Mouse (Mus musculus): Measurements from ENCODE around the gene Eps15. TPM values are rescaled to one million over a fixed set of nuclear protein-coding genes. Genes with fewer than 3 reads are reported as not detected.

Gene Eps15
- polyA plus RNA-seq, 1 experiment: 148 TPM

GRCm38 (mm10) chr4:109266744-109267143, 13.3 kb upstream of the Eps15 start:
- Histone ChIP-seq H3K27ac (ENCODE audit: insufficient read depth, low read length) (no peak overlapping the region), H3K4me1 (ENCODE audit: control insufficient read depth, insufficient read depth, low read length) (no peaks in the 10 kb centered on the region), H3K4me3 (ENCODE audit: insufficient read depth, low read length) (no peak overlapping the region)
- TF ChIP-seq CTCF (IDR thresholded peaks at IDR 0.05; ENCODE audit: extremely low read depth, insufficient read depth, low read length): no peak
- TF ChIP-seq POLR2A (IDR thresholded peaks at IDR 0.05; ENCODE audit: extremely low read depth, insufficient read depth, low read length): no peak

GRCm38 (mm10) chr4:109267452-109267851, 12.6 kb upstream of the Eps15 start:
- TF ChIP-seq CTCF (IDR thresholded peaks at IDR 0.05; ENCODE audit: extremely low read depth, insufficient read depth, low read length) (no peak), POLR2A (IDR thresholded peaks at IDR 0.05; ENCODE audit: extremely low read depth, insufficient read depth, low read length) (no peak)
- no peaks in the 10 kb centered on the region for H3K4me1 ChIP-seq (ENCODE audit: control insufficient read depth, insufficient read depth, low read length)
- no peak overlapping the region for H3K4me3 ChIP-seq (ENCODE audit: insufficient read depth, low read length)
- no peak overlapping the region for H3K27ac ChIP-seq (ENCODE audit: insufficient read depth, low read length)

GRCm38 (mm10) chr4:109268903-109269302, 11.2 kb upstream of the Eps15 start:
- Histone ChIP-seq H3K27ac (ENCODE audit: insufficient read depth, low read length) (no peak overlapping the region), H3K4me1 (ENCODE audit: control insufficient read depth, insufficient read depth, low read length) (no peaks in the 10 kb centered on the region; the same call in 1 of the 2 replicates), H3K4me3 (ENCODE audit: insufficient read depth, low read length) (no peak overlapping the region)
- TF ChIP-seq CTCF (IDR thresholded peaks at IDR 0.05; ENCODE audit: extremely low read depth, insufficient read depth, low read length) (no peak), POLR2A (IDR thresholded peaks at IDR 0.05; ENCODE audit: extremely low read depth, insufficient read depth, low read length) (no peak)

GRCm38 (mm10) chr4:109271803-109272202, 8.3 kb upstream of the Eps15 start:
- TF ChIP-seq POLR2A (IDR thresholded peaks at IDR 0.05; ENCODE audit: extremely low read depth, insufficient read depth, low read length) (no peak), CTCF (IDR thresholded peaks at IDR 0.05; ENCODE audit: extremely low read depth, insufficient read depth, low read length) (no peak)
- no peaks in the 10 kb centered on the region; the same call in 1 of the 2 replicates for H3K4me1 ChIP-seq (ENCODE audit: control insufficient read depth, insufficient read depth, low read length)
- H3K4me3 ChIP-seq (ENCODE audit: insufficient read depth, low read length): no peak overlapping the region
- H3K27ac ChIP-seq (ENCODE audit: insufficient read depth, low read length): no peak overlapping the region

- H3K4me3 ChIP-seq (ENCODE audit: insufficient read depth, low read length): no peak overlapping the region
- no peaks in the 10 kb centered on the region; the same call in 1 of the 2 replicates for H3K4me1 ChIP-seq (ENCODE audit: control insufficient read depth, insufficient read depth, low read length)
- TF ChIP-seq POLR2A (IDR thresholded peaks at IDR 0.05; ENCODE audit: extremely low read depth, insufficient read depth, low read length) (no peak), CTCF (IDR thresholded peaks at IDR 0.05; ENCODE audit: extremely low read depth, insufficient read depth, low read length) (no peak)
- peak overlapping the region; percentile 84 for H3K27ac ChIP-seq (ENCODE audit: insufficient read depth, low read length)
Observed at GRCm38 (mm10) chr4:109273586-109274240, 6.4 kb upstream of the Eps15 start.

- TF ChIP-seq CTCF (IDR thresholded peaks at IDR 0.05; ENCODE audit: extremely low read depth, insufficient read depth, low read length) (no peak), POLR2A (IDR thresholded peaks at IDR 0.05; ENCODE audit: extremely low read depth, insufficient read depth, low read length) (no peak)
- H3K4me3 ChIP-seq (ENCODE audit: insufficient read depth, low read length): peak overlapping the region; percentile 58
- H3K4me1 ChIP-seq (ENCODE audit: control insufficient read depth, insufficient read depth, low read length): no peaks in the 10 kb centered on the region
- 0 out of 2 replicates have a peak overlapping the region, but pooled peaks have one; percentile 33 for H3K27ac ChIP-seq (ENCODE audit: insufficient read depth, low read length)
Observed at GRCm38 (mm10) chr4:109280459-109281160, 542 bp downstream of the Eps15 start.

- Histone ChIP-seq H3K4me3 (ENCODE audit: insufficient read depth, low read length) (peak overlapping the region; percentile 58), H3K27ac (ENCODE audit: insufficient read depth, low read length) (no peak overlapping the region), H3K4me1 (ENCODE audit: control insufficient read depth, insufficient read depth, low read length) (no peaks in the 10 kb centered on the region)
- no peak for TF ChIP-seq CTCF (IDR thresholded peaks at IDR 0.05; ENCODE audit: extremely low read depth, insufficient read depth, low read length)
- TF ChIP-seq POLR2A (IDR thresholded peaks at IDR 0.05; ENCODE audit: extremely low read depth, insufficient read depth, low read length): no peak
Observed at GRCm38 (mm10) chr4:109281161-109281560, 1.1 kb downstream of the Eps15 start.

GRCm38 (mm10) chr4:109281946-109282345, 1.9 kb downstream of the Eps15 start:
- Histone ChIP-seq H3K4me3 (ENCODE audit: insufficient read depth, low read length) (no peak overlapping the region), H3K27ac (ENCODE audit: insufficient read depth, low read length) (no peak overlapping the region), H3K4me1 (ENCODE audit: control insufficient read depth, insufficient read depth, low read length) (no peaks in the 10 kb centered on the region)
- no peak for TF ChIP-seq CTCF (IDR thresholded peaks at IDR 0.05; ENCODE audit: extremely low read depth, insufficient read depth, low read length)

GRCm38 (mm10) chr4:109294629-109295028, 14.6 kb downstream of the Eps15 start:
- no peak overlapping the region for H3K4me3 ChIP-seq (ENCODE audit: insufficient read depth, low read length)
- H3K4me1 ChIP-seq (ENCODE audit: control insufficient read depth, insufficient read depth, low read length): no peaks in the 10 kb centered on the region; the same call in 1 of the 2 replicates
- H3K27ac ChIP-seq (ENCODE audit: insufficient read depth, low read length): no peak overlapping the region
- TF ChIP-seq CTCF (IDR thresholded peaks at IDR 0.05; ENCODE audit: extremely low read depth, insufficient read depth, low read length) (no peak), POLR2A (IDR thresholded peaks at IDR 0.05; ENCODE audit: extremely low read depth, insufficient read depth, low read length) (no peak)

- no peak overlapping the region for H3K27ac ChIP-seq (ENCODE audit: insufficient read depth, low read length)
- H3K4me3 ChIP-seq (ENCODE audit: insufficient read depth, low read length): no peak overlapping the region
- TF ChIP-seq CTCF (IDR thresholded peaks at IDR 0.05; ENCODE audit: extremely low read depth, insufficient read depth, low read length) (no peak), POLR2A (IDR thresholded peaks at IDR 0.05; ENCODE audit: extremely low read depth, insufficient read depth, low read length) (no peak)
- H3K4me1 ChIP-seq (ENCODE audit: control insufficient read depth, insufficient read depth, low read length): no peaks in the 10 kb centered on the region; the same call in 1 of the 2 replicates
Observed at GRCm38 (mm10) chr4:109296510-109296909, 16.4 kb downstream of the Eps15 start.
